Mouse (Mus musculus): ENCODE data around the gene Rnf220.

The Rnf220 gene

GRCm38 (mm10) chr4:117436995-117437660, 59.7 kb downstream of the Rnf220 start:
- DNase-seq: no peak

DNA sequence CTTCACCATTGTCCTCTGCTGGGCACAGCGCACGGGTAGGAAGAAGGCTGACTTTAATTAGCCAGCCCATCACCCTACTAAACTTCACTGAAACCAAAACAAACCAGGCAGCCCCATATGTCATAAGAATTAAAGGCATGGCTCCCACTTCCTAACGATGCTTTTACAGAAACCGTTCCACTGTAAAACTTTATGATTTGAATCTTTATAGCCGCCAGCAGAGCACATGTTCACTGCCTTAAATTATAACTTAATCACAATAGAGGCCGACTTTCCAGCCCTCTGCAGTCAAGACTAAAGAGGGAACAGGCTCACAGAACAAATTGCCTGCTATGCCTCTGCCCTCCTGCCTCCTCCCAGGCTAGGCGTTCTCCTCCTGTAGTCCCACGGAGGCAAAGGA, 62.5 kb downstream of the Rnf220 start:
- DNase-seq: no peak

DNA sequence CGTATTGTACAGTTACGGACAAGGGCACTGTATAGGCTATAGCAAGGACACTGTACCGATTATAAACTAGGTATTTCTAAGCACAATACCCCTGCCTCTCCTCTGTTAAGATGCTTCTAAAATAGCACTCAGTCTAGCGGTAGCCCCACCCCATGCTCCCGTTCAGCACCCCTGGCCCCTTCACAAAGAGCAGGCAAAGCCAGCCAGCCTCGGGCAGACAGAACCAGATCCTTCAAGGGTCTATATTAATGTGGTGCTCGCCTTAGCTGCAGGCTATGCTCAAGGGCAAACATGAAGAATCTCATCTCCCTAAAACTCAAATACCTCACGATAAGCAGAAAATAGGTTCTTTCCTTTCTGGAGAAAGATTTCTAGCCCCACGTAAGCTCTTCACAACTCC, 67.2 kb downstream of the Rnf220 start:
- no peak for DNase-seq

DNA sequence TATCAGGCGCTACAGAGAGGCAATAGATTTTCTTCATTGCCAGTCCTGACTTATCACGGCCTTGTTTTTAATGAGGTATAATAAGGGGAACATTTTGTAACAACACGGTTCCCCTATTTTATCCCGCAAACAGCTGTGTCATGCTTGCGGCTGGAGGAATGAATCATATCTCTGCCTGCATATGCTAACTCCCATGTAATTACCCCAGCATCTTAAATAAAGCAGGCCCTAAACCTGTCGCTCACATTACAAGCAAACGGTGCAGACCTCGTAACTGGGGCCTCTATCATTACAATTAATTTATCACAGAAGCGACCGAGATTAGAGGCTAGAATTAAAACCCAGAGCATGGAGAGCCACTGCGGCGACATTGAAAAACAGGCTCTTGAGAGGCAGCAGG, 69.3 kb downstream of the Rnf220 start:
- DNase-seq: no peak

GRCm38 (mm10) chr4:117421077-117421476, 75.8 kb downstream of the Rnf220 start:
- DNase-seq: no peak

DNA sequence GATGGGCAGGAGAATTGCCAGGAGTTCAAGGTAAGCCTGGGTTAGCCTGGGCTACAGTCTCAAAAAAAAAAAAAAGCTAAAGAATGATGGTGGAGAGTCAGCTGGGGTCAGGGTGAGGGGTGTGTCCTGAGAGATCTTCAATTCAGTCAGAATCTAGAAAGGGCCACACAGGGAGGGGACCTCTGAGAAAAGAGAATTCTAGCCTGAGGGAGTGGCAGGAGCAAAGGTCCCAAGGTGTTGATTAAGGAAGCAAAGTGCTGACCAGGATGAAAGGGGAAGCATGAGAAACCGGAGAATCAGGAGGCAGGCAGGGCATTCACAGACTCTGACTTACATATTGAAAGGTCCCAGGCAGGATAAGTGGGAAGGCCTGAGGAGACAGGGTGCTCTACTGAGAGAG, 80.0 kb downstream of the Rnf220 start:
- no peak for DNase-seq

- no peak for DNase-seq
Measured at GRCm38 (mm10) chr4:117410049-117410410, 86.8 kb downstream of the Rnf220 start.

DNA sequence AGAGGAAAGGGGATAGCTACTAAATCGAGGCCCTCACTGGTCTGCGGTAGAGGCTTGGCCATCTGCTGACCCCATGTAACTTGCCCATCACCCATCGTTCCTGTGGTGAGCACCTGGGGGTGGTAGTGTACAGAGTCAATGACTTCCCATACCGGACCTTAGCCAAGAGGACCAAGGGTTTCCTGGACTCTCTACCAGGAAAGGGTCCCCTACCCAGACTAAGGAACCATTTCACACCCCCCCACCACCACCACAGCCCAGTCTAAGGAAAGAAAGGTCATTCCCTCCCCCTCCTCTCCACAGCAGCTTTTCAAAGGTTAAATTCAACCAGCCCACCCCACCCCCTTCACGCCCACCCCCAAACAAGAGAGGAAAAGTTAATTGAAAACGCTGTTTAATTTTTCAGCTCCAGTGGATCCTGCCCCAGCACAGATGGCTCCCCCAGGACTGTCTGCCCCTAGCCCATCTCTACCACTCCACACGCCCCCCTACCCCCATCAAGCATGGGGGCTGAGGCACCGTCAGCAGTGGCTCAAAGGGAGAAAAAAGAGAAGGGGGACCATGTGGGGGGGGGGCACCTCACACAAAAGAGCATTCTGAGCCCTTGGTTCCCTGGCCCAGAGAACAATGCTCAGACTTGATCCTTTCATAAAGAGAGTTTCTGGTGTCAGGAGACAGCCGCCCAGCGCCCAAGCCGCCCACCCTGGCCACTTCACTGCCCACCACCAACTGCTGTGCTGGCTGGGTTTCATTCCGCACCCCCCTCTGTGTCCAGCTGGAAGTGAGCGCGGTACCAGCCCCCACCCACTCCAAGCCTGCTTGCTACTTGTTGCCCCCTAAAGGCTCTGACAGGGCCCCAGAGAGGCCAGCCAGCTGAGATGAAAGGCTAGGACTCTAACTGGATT, 87.5 kb downstream of the Rnf220 start:
- DNase-seq: no peak

DNA sequence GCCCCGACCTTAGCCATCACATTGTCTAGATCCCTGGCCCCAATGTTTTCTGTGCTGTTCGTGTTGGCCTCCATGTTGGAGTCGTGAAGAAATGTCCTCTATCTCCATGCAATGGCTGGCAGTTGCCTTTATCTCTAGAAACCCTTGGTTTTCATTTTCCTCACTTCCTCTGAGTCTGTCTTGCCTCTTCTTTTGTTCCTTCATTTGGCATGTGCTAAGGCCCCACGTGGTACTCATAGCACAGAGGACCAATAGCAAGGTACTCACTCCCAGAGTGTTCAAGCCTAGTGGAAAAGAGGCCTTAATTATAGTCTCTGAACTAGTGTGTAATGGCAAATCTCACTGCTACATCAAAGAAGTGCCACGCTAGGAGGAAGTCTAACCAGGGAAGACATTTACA, 88.9 kb downstream of the Rnf220 start:
- no peak for DNase-seq

- no peak for DNase-seq
Measured at GRCm38 (mm10) chr4:117405999-117406398, 90.9 kb downstream of the Rnf220 start.

DNA sequence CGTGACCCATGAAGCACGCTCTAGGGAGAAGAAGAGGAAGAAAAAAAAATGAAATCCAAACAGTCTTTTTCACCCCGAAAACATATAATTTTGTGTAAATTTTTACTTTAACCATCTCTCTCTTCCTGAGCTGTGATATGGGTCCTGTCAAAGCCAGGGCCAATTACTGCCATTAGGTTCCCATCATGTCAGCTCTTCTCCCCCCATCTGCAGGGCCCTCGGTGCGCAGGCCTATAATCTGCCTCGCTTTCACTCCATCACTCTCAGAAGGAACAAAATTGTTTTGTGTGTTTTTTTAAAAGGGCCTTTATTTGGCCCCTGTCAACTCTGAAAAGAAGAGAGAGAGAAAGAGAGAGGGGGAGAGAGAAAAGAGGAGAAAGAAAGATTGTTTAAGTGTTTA, 91.6 kb downstream of the Rnf220 start:
- no peak for DNase-seq

DNA sequence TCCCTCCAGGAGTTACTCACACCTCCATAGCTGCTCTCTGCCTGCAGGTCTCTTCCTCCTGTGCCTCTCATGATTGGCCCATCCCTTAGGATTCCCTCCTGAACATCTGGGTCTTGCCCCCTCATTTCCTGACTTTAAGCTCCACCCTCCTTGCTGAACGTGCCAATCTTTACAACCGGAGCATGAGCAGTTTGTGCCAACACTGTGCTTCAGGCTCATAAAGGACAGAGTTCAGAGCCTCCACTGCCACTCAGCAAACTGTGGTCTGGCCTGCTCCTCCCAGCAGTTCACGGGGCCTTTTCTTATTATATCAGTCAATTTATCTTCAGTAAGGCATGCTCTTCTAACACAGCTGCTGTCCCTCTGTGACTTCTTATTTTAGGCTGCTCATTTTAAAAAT, 93.4 kb downstream of the Rnf220 start:
- no peak for DNase-seq

GRCm38 (mm10) chr4:117397128-117397527, 99.7 kb downstream of the Rnf220 start:
- DNase-seq: no peak

DNA sequence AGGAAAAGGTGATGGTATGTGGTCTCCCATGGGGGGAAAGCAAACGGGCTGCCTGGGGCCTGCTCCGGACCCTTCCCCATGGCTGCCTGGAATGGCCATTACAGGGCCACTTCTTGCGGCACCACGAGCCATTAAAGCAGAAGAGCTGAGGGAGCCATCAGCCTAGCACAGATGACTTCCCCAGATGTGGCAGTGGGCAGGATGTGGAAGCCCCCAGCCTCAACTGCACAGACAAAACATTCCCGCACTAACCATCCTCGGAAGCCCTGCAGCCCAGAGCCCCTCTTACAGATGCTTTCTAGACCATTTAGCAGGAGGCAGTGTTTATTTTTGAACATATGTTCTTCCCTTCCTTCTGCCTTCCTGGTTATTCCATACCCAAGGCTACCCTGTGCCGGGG, 103.8 kb downstream of the Rnf220 start:
- no peak for DNase-seq

- no peak for DNase-seq
Measured at GRCm38 (mm10) chr4:117392391-117392790, 104.5 kb downstream of the Rnf220 start.

- DNase-seq: peak; percentile 13
Measured at GRCm38 (mm10) chr4:117391966-117392365, 104.9 kb downstream of the Rnf220 start.

DNA sequence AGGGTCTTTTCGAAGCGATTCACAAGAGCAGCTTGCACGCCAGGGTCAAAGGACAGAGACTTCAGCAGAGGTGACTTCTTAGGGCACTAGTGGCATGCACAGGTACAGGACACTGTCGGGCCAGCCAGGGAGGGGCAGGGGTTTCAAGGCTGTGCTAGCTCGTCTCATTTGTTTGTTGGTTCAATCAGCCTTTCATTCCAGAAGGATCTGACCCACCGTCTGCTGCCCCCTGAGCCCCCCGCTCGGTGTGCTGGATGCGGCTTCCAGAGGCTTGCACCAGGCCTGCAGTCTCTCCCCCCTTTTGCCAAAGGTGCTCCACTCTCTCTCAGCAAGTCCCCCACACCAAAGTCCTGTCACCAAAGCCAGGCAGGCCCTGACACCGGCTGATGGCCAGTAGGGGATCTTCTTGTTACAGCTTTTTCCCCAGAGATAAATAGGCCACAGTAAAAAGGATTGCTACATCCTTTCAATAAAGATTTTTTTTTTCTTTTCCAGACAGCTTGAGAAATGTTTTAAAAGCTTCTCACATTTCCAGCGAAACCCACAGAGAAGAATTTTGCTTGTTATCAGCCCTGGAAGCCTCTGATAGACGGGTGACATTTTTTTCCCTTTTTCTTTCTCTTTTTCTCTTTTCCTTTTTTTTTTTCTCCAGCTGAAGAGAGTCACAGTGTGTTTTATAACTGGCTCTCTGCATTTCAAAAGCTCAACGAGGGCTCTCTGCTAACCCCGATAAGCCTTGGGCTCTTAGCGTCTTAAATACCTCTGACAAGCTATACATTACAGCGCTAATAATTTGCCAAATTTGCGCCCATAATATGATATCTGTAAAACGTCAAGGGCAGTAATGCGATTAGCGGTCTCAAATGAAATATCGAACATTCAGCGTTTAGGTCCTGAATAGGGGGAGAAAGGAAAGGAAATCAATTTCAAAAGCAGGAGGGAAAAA, 105.7 kb downstream of the Rnf220 start:
- no peak for DNase-seq

DNA sequence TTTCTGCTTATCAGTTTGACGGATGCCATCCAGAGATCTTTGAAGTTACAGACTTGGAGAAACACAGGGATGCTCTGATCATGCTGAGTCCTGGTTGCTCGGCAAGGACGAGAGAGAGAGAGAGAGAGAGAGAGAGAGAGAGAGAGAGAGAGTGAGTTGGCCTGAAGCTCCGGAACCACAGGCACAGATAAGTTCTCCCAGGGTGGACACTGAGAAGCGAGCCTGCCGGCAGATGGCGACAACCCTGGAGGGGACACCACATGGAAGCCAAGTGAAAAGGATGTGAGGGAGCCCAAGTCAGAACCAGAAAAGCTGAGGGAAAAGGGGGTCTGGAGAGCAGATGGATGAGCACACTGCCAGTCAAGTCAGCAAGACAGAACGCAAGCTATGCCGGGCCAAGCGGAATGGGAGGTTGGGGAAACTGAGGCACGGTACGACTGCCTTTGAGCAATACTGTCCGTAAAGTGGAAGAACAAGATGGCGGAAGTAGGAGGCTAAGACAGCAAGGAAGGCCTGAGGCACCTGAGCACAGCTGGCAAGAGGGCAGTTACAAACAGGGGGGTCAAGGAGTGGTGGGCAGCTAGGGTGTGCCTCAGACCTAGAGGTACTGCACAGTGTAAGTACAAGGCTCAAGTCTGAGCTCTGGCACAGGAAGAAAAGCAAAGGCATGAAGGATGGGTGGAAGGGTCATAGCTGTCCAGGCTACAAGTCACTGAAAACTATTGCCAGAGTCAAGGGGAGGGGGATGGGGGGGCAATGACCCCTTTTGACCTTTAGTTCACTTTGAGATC, 107.4 kb downstream of the Rnf220 start:
- DNase-seq: no peak

DNA sequence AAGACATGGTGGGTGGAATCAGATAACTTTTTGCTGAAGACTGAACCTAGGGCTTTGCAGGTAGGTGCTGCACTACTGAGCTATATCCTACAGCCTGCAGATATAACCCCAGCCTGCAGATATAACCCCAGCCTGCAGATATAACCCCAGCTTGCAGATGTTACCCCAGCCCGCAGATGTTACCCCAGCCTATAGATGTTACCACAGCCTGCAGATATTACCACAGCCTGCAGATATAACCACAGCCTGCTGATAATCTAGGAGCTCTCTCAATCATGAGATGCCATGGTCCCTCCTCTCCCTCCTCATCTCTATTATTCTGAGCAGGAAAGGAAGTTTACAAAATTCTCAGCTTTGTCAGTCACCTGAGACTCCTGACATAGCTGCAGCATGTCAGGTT, 111.6 kb downstream of the Rnf220 start:
- DNase-seq: no peak

DNA sequence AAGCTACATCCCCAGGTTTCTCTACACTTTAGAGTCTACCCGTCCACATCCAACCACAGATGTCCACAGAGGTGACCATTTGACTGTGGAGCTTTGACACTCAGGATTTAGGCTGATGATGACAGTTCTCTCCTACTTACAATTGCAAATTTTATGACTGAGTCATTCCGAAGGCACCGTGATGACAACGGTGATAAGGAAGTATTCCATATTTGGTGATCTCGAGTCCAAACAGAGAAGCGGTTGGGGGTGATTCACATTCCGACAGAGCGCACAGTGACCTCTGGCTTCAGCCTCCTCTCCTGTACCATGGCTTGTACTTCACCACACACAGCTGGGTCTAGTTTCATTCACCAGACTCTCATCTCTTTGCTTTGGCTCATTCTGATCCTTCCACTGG, 115.0 kb downstream of the Rnf220 start:
- no peak for DNase-seq

GRCm38 (mm10) chr4:117380558-117380935, 116.3 kb downstream of the Rnf220 start:
- DNase-seq: no peak

GRCm38 (mm10) chr4:117379803-117380557, 116.9 kb downstream of the Rnf220 start:
- no peak for DNase-seq

Data from kidney, postnatal 10 days (tissue).